ENCODE assay signal across 1 mouse cellular context in the genomic region with DNA sequence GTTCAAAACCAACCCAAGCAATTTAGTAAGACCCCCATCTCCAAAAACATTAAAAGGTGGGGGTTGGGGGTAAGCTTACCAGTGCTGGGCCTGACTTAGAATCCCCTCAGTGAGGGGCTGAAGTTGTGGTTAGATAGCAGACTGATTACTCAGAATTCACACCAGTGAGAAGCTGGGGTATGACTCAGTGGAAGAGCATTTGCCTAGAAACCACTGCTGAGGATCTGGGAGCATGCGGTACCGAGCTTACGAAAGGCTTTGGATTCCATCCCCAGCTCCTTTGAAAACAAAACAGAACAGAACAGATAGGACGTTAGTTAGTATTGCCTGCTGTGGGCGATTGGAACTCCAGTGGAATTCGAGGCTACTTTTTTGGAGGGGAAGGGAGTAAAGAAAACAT.
TF ChIP-seq lines count a peak whose summit lies in the region.

No protein-coding gene starts in this region.

TF ChIP-seq in MEL, 35 proteins besides CTCF, POLR2A, EP300 and RAD21:
- no peak for TF ChIP-seq TBP (IDR thresholded peaks at IDR 0.05; ENCODE audit: low read depth, low read length)
- no peak for TF ChIP-seq BHLHE40 (IDR thresholded peaks at IDR 0.05; ENCODE audit: borderline replicate concordance, low read depth, low read length)
- no peak for TF ChIP-seq MEF2A (IDR thresholded peaks at IDR 0.05; ENCODE audit: extremely low read depth, insufficient replicate concordance, low read depth, low read length, poor library complexity, severe bottlenecking)
- TF ChIP-seq JUND (IDR thresholded peaks at IDR 0.05; ENCODE audit: low read depth, low read length): 0 out of 2 replicates have a peak, but pooled peaks have one; percentile 47
- 0 out of 2 replicates have a peak, but pooled peaks have one; percentile 16 for TF ChIP-seq ETS1 (IDR thresholded peaks at IDR 0.05; ENCODE audit: low read depth, low read length)
- TF ChIP-seq MAX (IDR thresholded peaks at IDR 0.05; ENCODE audit: low read length): peak; percentile 24; the same call in 1 of the 2 replicates
